Mouse (Mus musculus) brain, adult 2 months (tissue): ENCODE data around the gene Col4a6.

Experiments used
- DNase-seq: peaks from one replicate; pipeline ENCODE4 v3.0.0; 2011; ENCODE audit warnings: low read depth, low spot score

The Col4a6 gene

GRCm38 (mm10) chrX:141473470-141474302 is at the start of gene Col4a6:
Col4a6 (minus strand) TSS chrX:141474076.
- DNase-seq, result no peak

DNA sequence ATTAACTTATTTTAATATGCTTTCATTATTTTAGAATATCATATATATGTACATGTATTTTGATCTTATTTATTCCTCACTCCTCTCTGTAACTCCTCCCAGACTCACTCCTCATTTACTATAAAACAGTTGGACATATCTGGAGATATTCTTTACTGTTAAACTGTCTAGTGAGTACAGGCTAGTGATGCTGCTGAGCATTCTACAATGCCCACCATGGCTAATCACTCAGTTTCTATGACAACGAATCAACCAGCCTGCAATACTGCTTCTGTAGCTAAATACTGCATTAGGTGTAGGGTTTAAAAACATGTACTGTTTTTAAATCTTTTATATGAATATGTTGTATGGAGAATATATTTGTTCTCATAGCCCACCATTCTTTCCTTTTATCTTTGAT is 29.2 kb upstream of the Col4a6 start:
- DNase-seq, result no peak

GRCm38 (mm10) chrX:141494545-141494944 is 20.7 kb upstream of the Col4a6 start:
- DNase-seq, result no peak

GRCm38 (mm10) chrX:141475566-141476327 is 1.9 kb upstream of the Col4a6 start:
- DNase-seq, result peak; percentile 6

DNA sequence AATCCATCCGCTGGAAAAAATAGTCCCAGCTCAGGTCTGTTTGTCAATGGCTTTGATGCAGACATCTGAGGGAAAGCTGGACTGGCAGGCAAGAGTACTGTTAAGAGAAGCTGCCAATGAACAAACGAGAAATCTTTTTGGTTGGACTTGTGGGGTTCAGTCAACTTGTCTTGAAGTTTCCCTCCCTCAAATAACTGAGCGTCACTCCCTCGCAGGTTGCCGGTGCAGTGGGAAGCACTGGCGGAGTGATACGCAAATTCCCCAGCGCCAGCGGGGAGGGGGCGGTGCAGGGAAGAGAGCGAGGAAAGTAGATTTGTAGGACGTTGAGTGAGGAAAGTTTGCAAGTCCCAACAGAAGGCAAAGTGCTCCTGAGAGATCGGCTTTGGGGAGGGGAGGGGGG is 1.2 kb upstream of the Col4a6 start, which contains the start of gene Col4a5:
Gene Col4a5 (plus strand): TSS at position 276 of the 400 bp plus-strand sequence.
- DNase-seq, result peak; percentile 45

- no peak for DNase-seq
These were observed 25.9 kb downstream of the Col4a6 start for GRCm38 (mm10) chrX:141447936-141448335.

DNA sequence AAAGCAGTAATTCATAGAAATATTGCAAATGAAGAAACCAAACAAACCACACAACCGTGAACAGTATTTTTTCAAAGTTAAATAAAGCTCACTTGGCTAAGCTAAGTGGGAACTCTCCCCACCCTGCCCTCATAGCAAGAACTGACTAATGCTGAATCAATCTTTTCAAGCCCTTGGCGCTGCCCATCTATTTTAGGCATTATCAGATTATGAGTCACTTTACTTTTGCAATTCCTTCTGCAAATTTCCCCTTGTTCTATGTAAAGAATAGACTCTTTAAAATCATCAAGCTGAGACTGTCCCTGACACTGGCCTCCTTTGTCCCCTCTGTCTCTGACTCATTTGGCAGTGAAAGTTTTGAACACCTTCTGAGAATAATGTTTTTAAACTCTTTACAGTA is 34.5 kb downstream of the Col4a6 start:
- peak; percentile 19 for DNase-seq

GRCm38 (mm10) chrX:141436780-141437179 is 37.1 kb downstream of the Col4a6 start:
- no peak for DNase-seq

GRCm38 (mm10) chrX:141415318-141415717 is 58.6 kb downstream of the Col4a6 start:
- no peak for DNase-seq

GRCm38 (mm10) chrX:141396243-141396642 is 77.6 kb downstream of the Col4a6 start:
- no peak for DNase-seq

- no peak for DNase-seq
These were observed 88.3 kb downstream of the Col4a6 start for GRCm38 (mm10) chrX:141385399-141386105.

GRCm38 (mm10) chrX:141384632-141385031 is 89.2 kb downstream of the Col4a6 start:
- no peak for DNase-seq

GRCm38 (mm10) chrX:141370276-141370675 is 103.6 kb downstream of the Col4a6 start:
- DNase-seq, result peak; percentile 25

DNA sequence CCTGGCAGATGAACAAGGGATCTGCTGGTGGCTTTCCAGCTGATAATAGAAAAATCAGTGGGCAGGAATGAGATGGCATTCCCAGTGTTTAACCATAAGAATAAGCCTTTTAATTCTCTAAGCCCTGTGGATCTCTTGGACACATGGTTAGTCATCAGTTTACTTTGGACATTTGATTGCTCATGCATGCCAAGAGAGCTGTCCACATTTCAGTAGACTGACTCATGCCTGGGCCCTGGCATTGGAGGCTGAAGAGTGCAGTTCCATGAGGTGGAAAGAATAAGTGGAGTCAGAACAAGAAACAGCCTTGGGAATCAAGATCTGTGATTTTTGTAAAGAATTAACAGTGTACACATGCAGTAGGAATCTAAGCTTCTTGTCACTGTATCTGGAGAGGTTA is 110.5 kb downstream of the Col4a6 start:
- peak; percentile 2 for DNase-seq

GRCm38 (mm10) chrX:141341417-141341816 is 132.5 kb downstream of the Col4a6 start:
- DNase-seq, result no peak

GRCm38 (mm10) chrX:141328044-141328443 is 145.8 kb downstream of the Col4a6 start:
- peak; percentile 34 for DNase-seq

- DNase-seq, result peak; percentile 1
These were observed 149.7 kb downstream of the Col4a6 start for GRCm38 (mm10) chrX:141324201-141324600.

DNA sequence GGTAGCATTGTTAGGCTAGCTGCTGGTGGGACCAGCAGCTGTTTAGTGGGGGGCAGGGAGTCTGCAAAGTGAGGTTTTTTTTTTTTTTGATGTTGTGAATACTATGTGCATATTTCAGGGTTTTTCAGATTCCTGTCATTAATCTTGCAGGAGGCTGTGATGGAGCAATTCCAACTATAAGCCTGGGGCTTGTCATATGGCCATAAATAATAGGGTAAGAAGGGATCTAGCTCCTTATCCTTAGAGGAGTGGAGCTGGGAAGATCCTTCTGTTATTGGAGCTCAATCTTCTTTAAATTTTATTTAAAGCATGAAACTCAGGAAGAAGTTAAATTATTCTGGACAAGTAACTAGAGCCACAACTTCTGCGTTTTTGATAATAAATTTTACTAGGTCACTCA is 157.7 kb downstream of the Col4a6 start:
- no peak for DNase-seq

GRCm38 (mm10) chrX:141315795-141316194 is 158.1 kb downstream of the Col4a6 start:
- no peak for DNase-seq

- no peak for DNase-seq
These were observed 181.0 kb downstream of the Col4a6 start for GRCm38 (mm10) chrX:141292702-141293462.

DNA sequence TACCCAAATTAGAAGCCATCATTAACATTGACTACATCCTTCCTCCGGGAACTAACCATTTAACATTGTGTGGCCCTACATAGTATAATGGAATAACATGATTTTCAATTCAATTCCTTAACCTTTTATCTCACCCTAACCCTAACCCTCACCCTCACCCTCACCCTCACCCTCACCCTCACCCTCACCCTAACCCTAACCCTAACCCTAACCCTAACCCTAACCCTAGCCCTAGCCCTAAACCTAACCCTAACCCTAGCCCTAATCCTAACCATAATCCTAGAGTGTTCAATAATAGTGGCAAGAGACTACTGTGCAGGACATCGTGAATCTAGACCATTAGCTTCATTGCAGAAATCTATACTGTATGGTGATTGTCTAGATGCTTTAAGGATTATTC is 197.5 kb downstream of the Col4a6 start:
- no peak for DNase-seq
